Mouse (Mus musculus): ENCODE results near the gene Rnf208. TPM values are rescaled to one million over a fixed set of nuclear protein-coding genes. Genes with fewer than 3 reads are reported as not detected.
A peak's percentile ranks its signal among the peaks of the same experiment; 100 is the strongest.

Gene Rnf208
- total and polyA plus RNA-seq, 3 experiments = 0.22 to 54.7 (median 18.4) TPM

GRCm38 (mm10) chr2:25196172-25196954 lies 45.7 kb upstream of the Rnf208 start, which contains the start of gene Tor4a:
TSS of gene Tor4a (minus strand) at chr2:25196886.
- ATAC-seq (ENCODE audit: extremely low read depth, insufficient number of reproducible peaks, low FRiP score, poor library complexity, severe bottlenecking) (peak; percentile 74), DNase-seq (ENCODE audit: low spot score) (peak; percentile 92)
- Histone ChIP-seq H3K36me3 (replicated peaks) (peaks cover 72% of the 10 kb centered on the region), H3K4me3 (ENCODE audit: low read depth, low read length) (peak within 1 kb of the TSS; percentile 73), H3K4me1 (ENCODE audit: insufficient read depth, low read depth, low read length) (peaks cover 61% of the 10 kb centered on the region), H3K9me3 (replicated peaks) (no peaks in the 10 kb centered on the region), H3K27me3 (ENCODE audit: insufficient read depth, low read length) (no peaks in the 10 kb centered on the region)
- TF ChIP-seq CTCF (IDR thresholded peaks at IDR 0.05; ENCODE audit: low read depth, low read length) (no peak), GATA1 (IDR thresholded peaks at IDR 0.05; ENCODE audit: borderline replicate concordance, low read length) (no peak), POLR2AphosphoS5 (IDR thresholded peaks at IDR 0.05; ENCODE audit: insufficient replicate concordance, low read depth, low read length) (no peak), TAL1 (conservative IDR thresholded peaks at IDR 0.05; ENCODE audit: low read depth, low read length) (no peak), GATA2 (IDR thresholded peaks at IDR 0.05; ENCODE audit: borderline replicate concordance, low read depth, low read length) (no peak)

- H3K27me3 ChIP-seq (ENCODE audit: insufficient read depth, low read length) = no peaks in the 10 kb centered on the region
- H3K4me1 ChIP-seq (ENCODE audit: insufficient read depth, low read depth, low read length) = peaks cover 61% of the 10 kb centered on the region
- ATAC-seq (ENCODE audit: extremely low read depth, insufficient number of reproducible peaks, low FRiP score, poor library complexity, severe bottlenecking) (no peak), DNase-seq (ENCODE audit: low spot score) (no peak)
- H3K9me3 ChIP-seq (replicated peaks) = no peaks in the 10 kb centered on the region
- H3K36me3 ChIP-seq (replicated peaks) = peaks cover 77% of the 10 kb centered on the region
- no peak for TF ChIP-seq CTCF (IDR thresholded peaks at IDR 0.05; ENCODE audit: low read depth, low read length)
- no peak for TF ChIP-seq GATA1 (IDR thresholded peaks at IDR 0.05; ENCODE audit: borderline replicate concordance, low read length)
- no peak for TF ChIP-seq POLR2AphosphoS5 (IDR thresholded peaks at IDR 0.05; ENCODE audit: insufficient replicate concordance, low read depth, low read length)
- no peak for TF ChIP-seq GATA2 (IDR thresholded peaks at IDR 0.05; ENCODE audit: borderline replicate concordance, low read depth, low read length)
- no peak for TF ChIP-seq TAL1 (conservative IDR thresholded peaks at IDR 0.05; ENCODE audit: low read depth, low read length)
- H3K4me3 ChIP-seq (ENCODE audit: low read depth, low read length) = peak overlapping the region; percentile 73; the same call in 1 of the 2 replicates
Observed at GRCm38 (mm10) chr2:25197191-25197590, 44.9 kb upstream of the Rnf208 start.

- Histone ChIP-seq H3K9me3 (replicated peaks) (no peaks in the 10 kb centered on the region), H3K4me1 (ENCODE audit: insufficient read depth, low read depth, low read length) (peaks cover 59% of the 10 kb centered on the region), H3K36me3 (replicated peaks) (peaks cover 83% of the 10 kb centered on the region), H3K27me3 (ENCODE audit: insufficient read depth, low read length) (no peaks in the 10 kb centered on the region), H3K4me3 (ENCODE audit: low read depth, low read length) (no peak overlapping the region)
- DNase-seq (ENCODE audit: low spot score) (no peak), ATAC-seq (ENCODE audit: extremely low read depth, insufficient number of reproducible peaks, low FRiP score, poor library complexity, severe bottlenecking) (no peak)
- no peak for TF ChIP-seq TAL1 (conservative IDR thresholded peaks at IDR 0.05; ENCODE audit: low read depth, low read length)
- TF ChIP-seq CTCF (IDR thresholded peaks at IDR 0.05; ENCODE audit: low read depth, low read length) = no peak
- no peak for TF ChIP-seq POLR2AphosphoS5 (IDR thresholded peaks at IDR 0.05; ENCODE audit: insufficient replicate concordance, low read depth, low read length)
- no peak for TF ChIP-seq GATA2 (IDR thresholded peaks at IDR 0.05; ENCODE audit: borderline replicate concordance, low read depth, low read length)
- no peak for TF ChIP-seq GATA1 (IDR thresholded peaks at IDR 0.05; ENCODE audit: borderline replicate concordance, low read length)
Observed at GRCm38 (mm10) chr2:25197946-25198345, 44.1 kb upstream of the Rnf208 start.

GRCm38 (mm10) chr2:25200631-25201030 lies 41.4 kb upstream of the Rnf208 start:
- ATAC-seq (ENCODE audit: extremely low read depth, insufficient number of reproducible peaks, low FRiP score, poor library complexity, severe bottlenecking) (no peak), DNase-seq (ENCODE audit: low spot score) (no peak)
- Histone ChIP-seq H3K9me3 (replicated peaks) (no peaks in the 10 kb centered on the region), H3K4me1 (ENCODE audit: insufficient read depth, low read depth, low read length) (peaks cover 35% of the 10 kb centered on the region), H3K36me3 (replicated peaks) (peaks cover 83% of the 10 kb centered on the region), H3K27me3 (ENCODE audit: insufficient read depth, low read length) (no peaks in the 10 kb centered on the region), H3K4me3 (ENCODE audit: low read depth, low read length) (no peak overlapping the region)
- TF ChIP-seq TAL1 (conservative IDR thresholded peaks at IDR 0.05; ENCODE audit: low read depth, low read length) (no peak), POLR2AphosphoS5 (IDR thresholded peaks at IDR 0.05; ENCODE audit: insufficient replicate concordance, low read depth, low read length) (no peak), GATA1 (IDR thresholded peaks at IDR 0.05; ENCODE audit: borderline replicate concordance, low read length) (no peak), CTCF (IDR thresholded peaks at IDR 0.05; ENCODE audit: low read depth, low read length) (no peak), GATA2 (IDR thresholded peaks at IDR 0.05; ENCODE audit: borderline replicate concordance, low read depth, low read length) (no peak)

- H3K36me3 ChIP-seq (replicated peaks) = peaks cover 99% of the 10 kb centered on the region
Observed at GRCm38 (mm10) chr2:25203631-25204214, 38.3 kb upstream of the Rnf208 start.

GRCm38 (mm10) chr2:25207593-25207992 lies 34.5 kb upstream of the Rnf208 start:
- peaks cover 53% of the 10 kb centered on the region for H3K4me1 ChIP-seq (ENCODE audit: insufficient read depth, low read depth, low read length)
- ATAC-seq (ENCODE audit: extremely low read depth, insufficient number of reproducible peaks, low FRiP score, poor library complexity, severe bottlenecking) (no peak), DNase-seq (ENCODE audit: low spot score) (no peak)
- TF ChIP-seq POLR2AphosphoS5 (IDR thresholded peaks at IDR 0.05; ENCODE audit: insufficient replicate concordance, low read depth, low read length) (no peak), CTCF (IDR thresholded peaks at IDR 0.05; ENCODE audit: low read depth, low read length) (no peak), GATA2 (IDR thresholded peaks at IDR 0.05; ENCODE audit: borderline replicate concordance, low read depth, low read length) (no peak), GATA1 (IDR thresholded peaks at IDR 0.05; ENCODE audit: borderline replicate concordance, low read length) (no peak), TAL1 (conservative IDR thresholded peaks at IDR 0.05; ENCODE audit: low read depth, low read length) (no peak)
- H3K4me3 ChIP-seq (ENCODE audit: low read depth, low read length) = no peak overlapping the region
- no peaks in the 10 kb centered on the region for H3K27me3 ChIP-seq (ENCODE audit: insufficient read depth, low read length)
- no peaks in the 10 kb centered on the region for H3K9me3 ChIP-seq (replicated peaks)
- peaks cover 78% of the 10 kb centered on the region for H3K36me3 ChIP-seq (replicated peaks)

More at GRCm38 (mm10) chr2:25203631-25204214, 38.3 kb upstream of the Rnf208 start:
- peaks cover 32% of the 10 kb centered on the region for H3K4me1 ChIP-seq (ENCODE audit: insufficient read depth, low read depth, low read length)
- TF ChIP-seq POLR2AphosphoS5 (IDR thresholded peaks at IDR 0.05; ENCODE audit: insufficient replicate concordance, low read depth, low read length) (no peak), TAL1 (conservative IDR thresholded peaks at IDR 0.05; ENCODE audit: low read depth, low read length) (no peak), CTCF (IDR thresholded peaks at IDR 0.05; ENCODE audit: low read depth, low read length) (no peak), GATA1 (IDR thresholded peaks at IDR 0.05; ENCODE audit: borderline replicate concordance, low read length) (no peak), GATA2 (IDR thresholded peaks at IDR 0.05; ENCODE audit: borderline replicate concordance, low read depth, low read length) (no peak)
- no peaks in the 10 kb centered on the region for H3K9me3 ChIP-seq (replicated peaks)
- ATAC-seq (ENCODE audit: extremely low read depth, insufficient number of reproducible peaks, low FRiP score, poor library complexity, severe bottlenecking) (no peak; the same call in 1 of the 2 replicates), DNase-seq (ENCODE audit: low spot score) (no peak)
- H3K4me3 ChIP-seq (ENCODE audit: low read depth, low read length) = no peak overlapping the region
- H3K27me3 ChIP-seq (ENCODE audit: insufficient read depth, low read length) = no peaks in the 10 kb centered on the region

Measured in G1E (cell line).